Mouse (Mus musculus) common myeloid progenitor, adult 5-6 weeks (primary cell): ENCODE results near the gene Ttyh2. TPM values are rescaled to one million over a fixed set of nuclear protein-coding genes. Genes with fewer than 3 reads are reported as not detected.
A peak's percentile ranks its signal among the peaks of the same experiment; 100 is the strongest.

ENCODE experiments used
- ATAC-seq: replicated peaks from 2 replicates; pipeline ENCODE4 v1.8.0; 2016; ENCODE audit warnings: low read depth, mild to moderate bottlenecking, moderate TSS enrichment, inconsistent platforms; ENCODE audit not compliant: poor library complexity, severe bottlenecking
- total RNA-seq: library from RNA; stranded (forward); fragments of 200-1000, 187-1606 nt; gene quantifications from 2 replicates; pipeline ENCODE4 v1.2.3, GENCODE M21; 2017

Ttyh2 gene
- total RNA-seq, 1 experiment from 2014 or later, result 7.6 TPM

DNA sequence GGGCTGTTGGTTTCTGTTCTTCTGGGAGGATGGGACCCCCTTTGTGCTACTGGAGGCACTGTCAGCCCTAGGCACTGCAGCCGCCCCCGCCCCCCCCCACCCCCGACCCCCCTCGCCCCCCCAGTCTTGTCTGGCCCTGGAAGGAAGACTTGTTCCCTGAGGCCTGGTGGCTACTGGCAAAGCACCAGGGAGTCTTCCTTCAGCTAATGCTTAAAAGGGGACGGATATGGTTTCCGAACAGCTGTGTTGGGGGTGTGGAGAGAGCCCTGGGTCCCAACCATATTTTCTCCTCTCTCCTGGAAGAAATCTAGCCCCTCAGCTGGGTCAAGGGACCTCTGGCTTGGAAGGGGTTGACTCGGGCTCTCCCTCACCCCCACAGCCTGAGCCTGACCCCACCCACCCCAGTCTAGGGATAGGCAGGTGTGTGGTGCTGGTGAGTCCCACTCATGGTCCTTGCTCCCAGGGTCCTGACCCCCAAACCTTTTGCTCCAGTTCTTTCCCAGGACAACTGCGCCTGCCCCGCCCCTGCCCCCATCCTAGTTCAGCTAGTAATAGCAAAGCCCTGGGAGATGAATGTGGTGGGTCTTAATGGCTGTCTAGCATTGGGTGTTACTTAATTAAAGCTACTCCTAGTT is 1.8 kb downstream of the Ttyh2 start:
- no peak for ATAC-seq

DNA sequence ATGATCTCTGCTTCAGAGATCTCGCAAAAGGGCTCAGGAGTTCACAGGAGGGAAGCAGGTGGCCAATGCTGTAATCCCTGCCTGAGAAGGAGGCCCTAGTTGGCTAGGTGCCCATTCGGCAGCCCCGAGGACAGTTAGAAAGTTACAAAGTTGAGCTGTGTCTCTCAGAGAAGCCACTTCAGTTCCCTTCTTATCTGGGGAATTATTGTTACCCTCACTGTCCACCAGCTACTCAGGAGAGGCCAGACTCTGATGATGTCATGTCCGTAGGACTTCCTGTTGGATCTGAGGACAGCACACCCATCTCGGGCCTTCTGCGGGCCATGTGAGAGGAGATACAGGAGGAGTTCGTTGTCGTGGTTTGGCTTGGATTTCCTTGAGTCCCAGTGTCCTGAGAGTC is 4.4 kb downstream of the Ttyh2 start:
- no peak for ATAC-seq

DNA sequence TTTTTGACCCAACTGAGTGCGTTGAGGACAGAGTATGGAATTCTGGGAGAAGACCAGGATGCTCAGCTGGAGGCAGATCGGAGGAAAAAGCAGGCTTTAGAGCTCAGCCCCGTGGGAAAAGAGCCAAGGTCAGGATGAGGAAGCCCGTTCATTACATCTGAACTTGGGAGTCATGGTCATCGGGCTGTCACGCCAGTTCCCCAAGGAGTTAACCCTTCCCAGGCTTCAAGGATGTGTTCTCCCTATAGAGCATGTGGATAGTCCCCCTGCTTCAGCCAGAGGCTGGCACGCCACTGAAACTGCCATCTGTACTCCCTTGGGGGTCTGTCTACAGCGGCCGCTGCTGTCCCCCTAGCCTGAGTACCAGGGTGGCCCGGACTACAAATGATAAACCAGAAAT is 5.1 kb downstream of the Ttyh2 start:
- ATAC-seq, result no peak

DNA sequence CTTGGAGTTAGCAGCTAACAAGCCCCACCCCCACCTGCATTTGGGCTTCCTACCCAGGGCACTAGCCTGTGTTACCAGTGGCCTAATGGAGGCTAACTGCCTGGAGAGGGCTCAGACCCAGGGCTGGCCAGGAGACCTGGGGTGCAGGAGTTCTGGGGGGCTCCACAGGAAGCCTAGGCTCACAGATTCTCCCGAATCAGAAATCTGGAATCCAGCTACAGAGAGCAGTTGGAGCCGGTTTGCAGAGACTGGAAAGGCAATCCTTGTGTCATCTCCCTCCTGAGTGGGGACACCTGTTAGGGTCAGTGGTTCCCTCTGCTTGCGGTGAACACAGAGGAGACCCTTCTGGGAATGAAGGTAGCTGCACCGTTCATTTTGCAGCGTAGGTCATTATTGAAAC is 5.8 kb downstream of the Ttyh2 start:
- ATAC-seq, result no peak

DNA sequence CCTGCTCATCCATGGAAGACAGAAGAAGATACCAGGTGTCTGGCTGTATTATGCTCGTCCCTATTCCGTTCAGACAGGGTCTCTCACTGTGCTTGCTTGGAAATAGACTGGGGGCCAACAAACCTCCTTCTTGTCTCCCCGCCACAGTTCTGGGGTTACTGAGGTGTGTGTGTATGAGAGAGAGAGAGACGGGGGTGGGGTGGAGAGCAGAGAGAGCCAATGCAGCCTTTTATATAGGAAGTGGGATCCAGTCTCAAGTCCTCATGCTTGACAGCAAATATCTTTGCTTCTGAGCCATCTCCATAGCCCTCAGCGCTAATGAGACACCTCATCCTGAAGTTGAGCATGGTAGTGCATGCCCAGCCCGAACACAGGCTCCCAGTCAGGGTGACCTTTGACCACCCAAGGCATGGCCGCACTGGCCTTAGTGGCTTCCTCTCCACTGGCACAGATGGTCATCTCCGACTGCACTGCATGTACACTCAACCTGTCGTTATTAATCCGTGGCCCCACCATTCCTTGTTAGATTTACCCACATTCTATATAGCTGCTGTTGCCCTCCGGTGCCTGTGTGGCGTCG is 7.2 kb downstream of the Ttyh2 start:
- ATAC-seq, result no peak

DNA sequence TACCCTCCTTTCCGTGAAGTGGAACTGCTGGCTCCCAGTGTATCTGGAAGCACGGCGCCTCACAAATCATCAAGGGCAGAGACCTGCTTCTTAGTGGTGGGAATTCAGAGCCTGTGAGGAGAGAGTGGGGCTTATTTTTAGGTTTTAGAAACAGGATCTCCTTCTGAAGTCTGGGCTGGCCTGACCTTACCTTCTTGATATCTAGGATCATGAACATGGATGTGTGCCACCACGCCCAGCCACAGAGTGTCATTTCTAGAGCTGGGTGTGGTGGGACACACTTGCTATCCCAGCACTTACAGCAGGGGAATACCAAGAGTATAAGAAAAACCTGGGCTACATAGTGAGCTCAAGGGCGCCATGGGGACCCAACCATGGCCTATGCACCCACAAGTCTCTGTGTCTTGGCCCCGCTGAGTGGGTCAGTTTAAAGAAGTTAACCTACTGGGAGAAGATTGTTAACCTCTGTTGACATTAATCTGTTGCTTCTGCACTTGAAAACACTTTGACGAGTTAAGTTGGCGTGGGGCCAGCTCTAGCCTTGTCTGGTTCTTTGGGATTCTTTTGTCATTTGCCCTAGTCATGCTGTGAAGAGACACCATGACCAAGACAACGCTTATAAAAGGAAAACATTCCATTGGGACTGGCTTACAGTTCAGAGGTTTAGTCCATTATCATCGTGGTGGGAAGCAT is 7.9 kb downstream of the Ttyh2 start:
- ATAC-seq, result no peak

DNA sequence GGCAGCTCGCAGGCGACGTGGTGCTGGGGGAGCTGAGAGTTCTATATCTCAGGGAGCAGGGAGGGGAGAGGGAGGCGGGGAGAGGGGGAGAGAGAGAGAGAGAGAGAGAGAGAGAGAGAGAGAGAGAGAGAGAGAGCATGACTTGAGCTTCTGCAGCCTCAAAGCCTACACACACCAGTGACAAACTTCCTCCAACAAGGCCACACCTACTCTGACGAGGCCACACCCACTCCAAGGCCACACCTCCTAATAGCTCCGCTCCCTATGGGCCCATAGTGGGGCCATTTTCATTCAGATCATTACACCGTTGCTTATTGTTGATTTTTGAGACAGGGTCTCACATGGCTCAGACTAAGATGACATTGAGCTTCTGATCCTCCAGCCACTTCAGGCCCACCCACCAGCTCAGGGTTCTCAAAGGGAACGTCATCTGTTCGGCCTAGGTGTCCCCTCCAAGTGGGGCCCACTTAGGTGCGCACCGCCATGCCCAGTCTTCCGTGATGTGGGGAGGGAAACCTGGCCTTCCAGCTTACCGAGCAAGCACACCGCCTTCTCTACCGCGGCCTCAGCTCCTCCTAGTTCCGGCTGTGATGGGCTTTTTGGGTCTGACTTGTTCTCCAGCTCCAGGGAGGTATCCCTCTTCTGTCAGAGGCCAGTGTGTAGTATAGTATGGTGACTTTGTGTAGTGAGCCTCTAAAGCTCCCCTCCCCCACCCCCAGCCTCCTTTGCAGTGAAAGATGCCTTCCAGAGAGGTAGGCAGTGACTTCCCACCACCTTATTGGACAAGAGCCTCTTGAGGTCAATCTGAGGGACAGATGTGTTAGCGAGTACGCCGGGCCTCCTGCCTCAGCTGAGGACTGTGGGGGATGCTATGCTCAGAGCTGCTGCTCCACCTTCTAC is 8.7 kb downstream of the Ttyh2 start:
- no peak; the same call in 1 of the 2 replicates for ATAC-seq

DNA sequence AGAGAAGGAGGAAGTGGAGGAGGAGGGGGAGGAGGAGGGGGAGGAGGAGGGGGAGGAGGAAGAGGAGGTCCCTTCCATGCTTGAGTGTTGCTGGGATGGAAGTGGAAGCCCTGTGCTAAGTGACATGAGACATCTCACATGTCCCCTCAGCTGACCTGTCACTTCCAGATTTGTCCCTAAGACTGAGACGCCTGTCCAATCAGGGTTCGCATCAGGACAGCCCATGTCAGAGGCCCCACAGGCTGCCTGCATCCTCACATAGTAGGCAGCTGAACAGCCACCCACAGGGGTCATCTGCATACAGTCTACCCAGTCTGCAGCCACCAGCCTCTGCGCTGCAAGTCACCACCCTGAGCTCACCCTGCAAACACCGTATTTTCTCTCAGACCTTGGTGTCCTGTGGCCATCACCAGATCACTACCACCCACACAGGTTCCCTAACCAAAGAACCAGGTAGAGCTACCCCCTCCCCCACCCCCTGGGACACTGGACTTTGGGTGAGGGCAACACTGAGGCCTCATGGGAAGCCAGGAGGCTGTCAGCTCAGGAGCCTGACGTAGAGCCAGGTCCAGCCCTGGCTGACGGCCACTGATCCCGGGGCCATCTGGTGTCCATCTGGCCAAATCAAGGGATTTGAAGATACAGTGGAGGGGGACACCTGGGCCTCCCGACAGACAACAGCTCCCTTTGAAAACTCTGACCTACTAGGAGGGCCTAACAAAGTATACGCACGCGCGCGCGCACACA is 9.6 kb downstream of the Ttyh2 start:
- ATAC-seq, result no peak

DNA sequence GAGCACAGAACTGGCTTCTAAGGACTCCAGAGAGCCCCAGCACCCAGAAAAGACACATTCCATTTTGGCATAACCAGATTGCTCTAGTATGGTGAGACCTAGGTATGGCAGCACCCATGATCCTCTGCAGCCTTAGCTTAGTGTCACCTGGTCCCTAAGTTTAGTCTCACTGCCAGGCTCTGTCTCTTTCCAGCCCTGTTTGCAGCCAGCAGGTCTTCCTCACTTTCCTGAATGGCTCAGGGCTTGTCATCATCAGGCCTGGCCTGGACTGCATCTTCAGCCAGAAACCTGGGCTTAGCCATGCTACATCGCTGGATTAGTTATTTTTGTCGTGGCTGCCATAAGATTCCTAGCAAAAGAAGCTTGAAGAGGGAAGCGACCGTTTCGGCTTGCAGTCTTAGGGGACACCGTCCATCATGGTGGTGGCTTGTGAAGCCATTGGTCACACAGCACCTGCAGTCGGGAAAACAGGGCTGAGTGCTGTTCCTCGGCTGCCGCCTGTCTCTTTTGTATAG is 10.4 kb downstream of the Ttyh2 start:
- ATAC-seq, result no peak

DNA sequence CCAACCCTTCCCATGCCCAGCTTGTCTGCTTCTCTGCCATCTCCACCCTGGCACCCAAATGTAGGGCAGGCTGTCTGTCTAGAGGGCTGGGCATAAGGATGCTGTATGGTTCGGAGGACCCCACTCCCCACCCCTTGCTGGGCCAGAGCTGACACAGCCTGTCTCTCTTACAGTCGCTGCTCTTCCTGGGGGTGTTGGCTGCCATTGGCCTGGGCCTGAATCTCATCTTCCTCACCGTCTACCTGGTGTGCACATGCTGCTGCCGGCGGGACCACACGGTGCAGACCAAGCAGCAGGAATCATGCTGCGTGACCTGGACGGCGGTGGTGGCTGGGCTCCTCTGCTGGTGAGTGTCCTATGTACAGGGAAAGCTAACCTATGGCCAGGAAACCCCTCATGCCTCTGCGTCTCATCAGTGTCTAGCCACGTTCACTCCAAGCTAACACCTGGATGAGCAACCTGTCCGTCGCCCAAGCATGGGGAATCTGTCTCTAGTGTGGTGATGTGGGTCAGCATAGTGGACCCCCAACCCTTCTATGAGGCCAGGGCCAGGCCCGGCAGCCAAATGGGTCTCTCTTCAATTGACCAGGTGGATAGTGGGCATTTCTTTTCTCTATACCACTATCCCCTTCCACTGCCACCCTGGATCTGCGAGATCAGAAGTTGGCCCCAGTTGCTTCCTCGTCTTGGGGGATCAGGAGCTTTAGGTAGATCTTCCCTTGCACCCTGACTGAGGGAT is 11.2 kb downstream of the Ttyh2 start:
- 0 out of 2 replicates have a peak, but pooled peaks have one; percentile 33 for ATAC-seq

DNA sequence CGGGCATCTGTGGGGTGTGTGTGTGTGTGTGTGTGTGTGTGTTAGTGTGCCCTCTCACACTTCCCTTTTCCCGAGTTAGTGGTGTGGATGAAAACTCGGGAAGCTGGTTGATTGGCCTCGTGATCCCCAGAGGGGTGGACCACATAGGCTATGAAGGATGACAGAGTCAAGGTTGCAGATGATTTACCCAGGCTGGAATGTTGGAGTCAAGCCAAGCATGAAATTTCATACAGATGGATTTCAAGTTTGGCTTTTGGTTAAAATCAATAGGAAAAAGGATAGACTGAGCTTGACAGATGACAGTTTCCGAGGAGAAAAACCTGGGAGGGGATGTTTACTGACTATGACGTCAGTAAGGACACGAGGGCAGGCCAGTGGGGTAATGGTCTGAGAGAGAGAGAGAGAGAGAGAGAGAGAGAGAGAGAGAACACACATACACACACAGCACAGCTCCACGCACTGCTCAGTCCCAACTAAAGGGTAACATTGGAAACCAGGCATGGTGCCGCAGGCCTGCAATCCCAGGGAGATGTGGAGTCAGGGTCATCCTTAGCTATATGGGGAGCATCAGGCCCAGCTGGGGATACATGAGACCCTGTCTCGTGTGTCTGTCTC is 12.4 kb downstream of the Ttyh2 start:
- no peak for ATAC-seq

DNA sequence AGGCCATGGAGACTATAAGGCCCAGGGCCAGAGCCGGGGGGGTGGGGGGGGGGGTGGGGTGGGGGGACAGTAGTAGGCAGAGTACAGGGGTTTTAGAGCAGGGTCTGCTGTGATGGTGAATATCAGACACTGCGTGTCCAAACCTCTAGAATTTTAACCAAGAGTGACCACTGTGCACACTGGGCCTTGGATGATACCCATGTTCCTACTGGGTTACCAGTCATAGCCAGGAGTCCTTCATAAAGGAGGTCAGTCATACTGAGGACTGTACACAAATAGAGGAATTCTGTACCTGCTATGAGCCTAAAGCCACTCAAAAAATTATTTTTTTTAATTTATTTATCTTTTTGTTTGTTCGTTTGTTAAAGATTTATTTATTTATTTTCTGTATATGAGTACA is 13.5 kb downstream of the Ttyh2 start:
- no peak for ATAC-seq

DNA sequence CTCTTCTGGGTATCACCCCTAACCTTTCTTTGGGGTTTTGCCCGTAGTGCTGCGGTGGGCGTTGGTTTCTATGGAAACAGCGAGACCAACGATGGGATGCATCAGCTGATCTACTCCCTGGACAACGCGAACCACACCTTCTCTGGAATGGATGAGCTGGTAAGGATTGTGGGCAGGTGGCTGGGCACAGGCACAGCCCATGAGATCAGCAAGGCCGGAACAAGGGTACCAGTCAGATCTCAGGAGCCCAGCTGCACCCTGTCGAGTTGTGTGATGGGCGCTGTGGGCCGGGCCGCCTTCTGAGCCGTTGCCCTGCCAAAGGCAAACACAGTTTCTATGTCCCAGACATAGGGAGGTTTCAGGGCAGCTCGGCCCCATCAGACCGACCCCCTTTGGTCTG is 15.0 kb downstream of the Ttyh2 start:
- ATAC-seq, result no peak

DNA sequence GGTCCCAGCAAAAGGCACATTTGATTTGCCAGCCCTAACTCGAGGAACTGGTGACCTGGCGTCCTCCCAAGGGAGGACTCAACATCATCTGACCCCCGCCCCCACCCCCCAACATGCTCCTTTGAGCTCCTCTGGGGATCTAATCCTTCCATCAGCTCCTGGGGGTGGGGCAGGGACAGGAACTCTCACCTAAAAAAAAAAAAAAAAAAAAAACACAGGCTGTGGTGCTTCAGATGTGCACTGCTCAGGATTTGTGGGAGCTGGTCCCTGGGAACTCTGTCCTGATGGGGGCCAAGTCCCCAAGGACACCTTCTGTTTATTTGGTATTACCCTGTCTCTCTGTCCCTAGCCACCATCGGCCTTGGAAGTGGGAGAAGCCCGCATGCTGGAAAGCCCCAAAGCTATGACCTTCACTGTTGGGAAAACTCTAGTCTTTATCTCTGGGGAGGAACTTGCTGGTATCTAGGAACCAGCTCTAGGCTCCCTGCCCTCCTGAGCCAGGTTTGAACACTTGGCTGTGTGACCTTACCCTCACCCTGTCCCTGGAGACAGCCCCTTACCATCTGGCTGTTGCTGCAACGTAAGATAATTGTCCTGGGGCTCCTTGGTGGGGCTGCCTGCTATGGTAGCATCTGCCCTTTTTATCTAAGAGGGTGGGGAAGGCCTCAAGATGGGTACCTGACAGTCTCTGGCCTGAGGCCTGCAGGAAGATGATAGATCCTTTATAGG is 16.4 kb downstream of the Ttyh2 start:
- no peak for ATAC-seq

DNA sequence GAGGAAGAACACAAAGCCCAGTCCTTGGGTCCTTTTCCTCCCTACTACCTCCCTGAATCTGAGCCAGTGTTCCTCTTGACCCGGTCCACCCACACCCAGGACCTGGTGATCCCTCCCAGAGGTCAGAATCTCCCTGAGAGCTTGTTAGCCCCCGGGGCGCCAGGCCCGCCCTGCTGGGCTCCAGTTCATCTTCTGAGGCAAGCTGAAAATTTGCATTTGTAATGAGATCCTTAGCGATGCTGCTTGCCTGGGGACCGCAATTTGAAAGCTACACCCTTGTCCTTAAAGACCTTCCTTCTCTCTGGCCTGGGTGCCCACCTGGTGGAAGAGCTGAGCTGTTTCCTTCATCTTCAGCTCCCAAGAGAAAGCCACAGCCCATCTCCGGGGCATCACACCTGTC is 17.4 kb downstream of the Ttyh2 start:
- no peak for ATAC-seq

DNA sequence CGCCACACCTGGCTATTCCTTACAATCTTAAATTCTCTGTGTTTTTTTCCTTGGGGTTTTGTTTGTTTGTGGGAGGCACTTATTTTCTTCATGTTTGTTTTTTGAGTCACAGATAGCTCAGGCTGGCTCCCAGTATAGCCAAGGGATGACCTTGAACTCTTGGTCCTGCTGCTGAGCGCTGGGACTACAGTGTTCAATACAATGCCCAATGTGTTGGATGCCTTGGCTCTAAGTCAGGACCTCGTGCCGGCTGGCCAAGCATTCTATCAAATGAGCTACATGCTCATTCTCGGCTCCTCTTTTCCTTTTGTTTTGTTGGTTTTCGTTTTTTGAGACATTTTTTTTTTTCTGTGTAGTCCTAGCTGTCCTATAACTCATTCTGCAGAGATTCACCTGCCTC is 18.2 kb downstream of the Ttyh2 start:
- no peak for ATAC-seq

DNA sequence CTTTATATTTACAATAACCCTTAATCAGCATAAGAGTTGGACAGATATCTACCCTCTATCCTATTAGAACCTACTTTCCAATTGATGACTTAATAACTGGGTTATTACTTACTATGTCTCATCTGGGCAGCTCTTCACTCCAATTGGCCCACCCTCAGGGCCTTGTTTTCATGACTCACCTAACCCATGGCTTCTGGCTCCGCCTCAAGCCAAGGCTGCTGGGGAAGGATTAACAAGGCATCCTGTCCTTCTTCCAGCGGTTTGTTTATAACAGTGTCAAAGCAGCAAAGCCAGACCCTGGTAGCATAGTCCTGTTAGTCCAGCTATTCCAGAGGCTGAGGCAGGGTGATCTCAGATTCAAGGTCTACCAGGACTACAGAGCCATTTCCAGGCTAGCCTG is 19.2 kb downstream of the Ttyh2 start:
- ATAC-seq, result no peak

DNA sequence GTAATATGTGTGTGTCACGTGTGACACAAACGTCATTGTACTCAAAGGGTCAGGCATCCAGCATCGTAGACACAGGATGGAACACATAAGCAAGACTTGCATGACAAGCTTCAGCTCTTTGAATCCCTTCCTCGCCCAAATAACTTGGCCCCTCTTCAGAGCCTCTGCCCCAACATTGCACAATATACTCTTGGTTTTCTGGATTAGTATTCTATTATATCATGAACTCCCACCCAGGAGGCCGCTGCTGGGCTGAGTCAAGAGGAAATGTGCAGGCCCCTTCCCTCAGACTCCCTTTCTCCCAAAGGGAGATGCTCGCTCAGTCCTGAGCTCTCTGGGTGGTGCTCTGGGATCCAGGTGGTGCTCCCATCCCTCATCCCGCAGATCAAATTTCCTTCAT is 23.3 kb downstream of the Ttyh2 start:
- no peak for ATAC-seq
